Mouse (Mus musculus) urinary bladder, postnatal 36 days (tissue): Measurements from ENCODE around the gene 1110008P14Rik.

Source experiments
- DNase-seq, 2 experiments: peaks; one replicate each; pipeline ENCODE4 v3.0.0; 2022; ENCODE audit warnings: low spot score in 2 of 2, mixed read lengths in 1 of 2

Gene 1110008P14Rik

GRCm38 (mm10) chr2:32342539-32343350, 39.0 kb downstream of the 1110008P14Rik start:
- peak in 1 of 2 experiments; percentile 60 for DNase-seq

GRCm38 (mm10) chr2:32342039-32342438, 39.7 kb downstream of the 1110008P14Rik start:
- no peak for DNase-seq

- DNase-seq: no peak
Observed at GRCm38 (mm10) chr2:32341634-32341939, 40.2 kb downstream of the 1110008P14Rik start.

- DNase-seq: no peak
Observed at GRCm38 (mm10) chr2:32340836-32341633, 40.7 kb downstream of the 1110008P14Rik start.

DNA sequence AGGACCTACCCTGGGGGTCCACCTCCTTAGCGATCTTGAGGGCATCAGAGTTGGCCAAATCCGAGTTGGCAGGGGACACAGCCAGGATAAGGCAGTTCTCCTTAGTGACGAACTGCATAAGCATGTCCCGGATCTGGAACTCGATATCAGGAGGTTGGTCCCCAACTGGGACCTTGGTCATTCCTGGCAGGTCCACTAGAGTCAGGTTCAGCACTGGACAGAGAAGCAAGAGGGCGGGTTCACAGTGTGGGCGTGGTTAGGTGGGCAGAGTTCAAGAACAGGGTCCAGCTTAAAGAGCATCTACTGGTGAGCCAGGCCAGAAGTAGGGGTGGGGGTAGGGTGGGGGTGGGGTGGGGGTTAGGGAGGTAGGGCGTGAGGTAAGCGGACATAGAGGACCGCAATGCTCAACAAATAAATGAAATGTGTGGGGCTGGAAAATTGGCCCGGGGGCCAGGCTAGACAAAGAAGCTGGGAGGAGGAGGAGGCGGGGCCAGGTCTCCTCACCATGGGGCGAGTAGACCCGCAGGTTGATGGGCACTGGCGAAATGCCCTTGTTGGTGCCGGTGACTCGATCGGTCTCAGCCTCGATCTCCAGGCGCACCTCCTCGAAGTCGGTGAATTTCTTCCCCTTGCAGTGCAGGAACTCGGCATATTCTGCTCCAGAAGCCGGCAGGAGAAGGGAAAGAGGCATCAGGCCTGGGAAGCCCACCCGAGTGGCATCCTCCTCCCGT, 41.7 kb downstream of the 1110008P14Rik start:
- DNase-seq: no peak

GRCm38 (mm10) chr2:32335888-32336287, 45.9 kb downstream of the 1110008P14Rik start:
- no peak for DNase-seq

DNA sequence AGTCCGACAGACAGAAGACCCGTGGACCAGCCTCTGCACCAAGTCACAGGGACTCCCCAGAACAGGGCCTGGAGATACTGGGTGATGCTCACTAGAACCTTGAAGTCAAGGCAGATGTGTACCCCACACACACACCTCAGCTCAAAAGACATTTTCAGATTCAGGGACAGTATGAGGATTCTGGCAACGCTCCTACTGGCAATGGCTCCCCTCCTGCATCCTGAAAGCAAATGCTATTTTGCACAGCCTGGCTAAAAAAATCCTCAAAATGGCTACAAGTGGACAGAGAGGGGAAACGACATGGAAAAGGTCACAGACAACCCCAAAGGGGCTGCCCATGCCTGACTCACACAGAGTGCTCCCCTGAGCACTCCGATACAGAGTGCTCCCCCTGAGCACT, 49.6 kb downstream of the 1110008P14Rik start:
- no peak for DNase-seq

DNA sequence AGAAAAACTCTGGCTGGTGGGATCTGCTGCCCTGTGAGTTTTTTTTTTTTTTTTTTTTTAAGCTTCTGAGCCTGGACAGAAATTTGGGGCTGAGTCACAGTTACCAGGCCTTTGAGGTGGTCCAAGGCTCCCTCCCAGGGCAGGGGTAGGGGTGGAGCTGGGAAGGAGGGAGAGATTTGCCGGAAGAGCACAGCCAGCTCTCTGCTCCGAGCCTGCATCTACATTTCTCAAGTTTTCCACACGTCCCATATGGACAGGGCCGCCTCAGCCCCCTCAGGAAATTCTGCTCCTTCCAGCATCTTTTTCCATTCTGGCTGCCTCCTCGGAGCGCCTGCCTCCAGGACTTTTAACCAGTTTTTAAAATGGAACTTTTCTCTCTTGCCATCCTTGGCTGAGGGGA, 52.2 kb downstream of the 1110008P14Rik start:
- no peak for DNase-seq

- DNase-seq: no peak
Observed at GRCm38 (mm10) chr2:32328911-32329460, 52.8 kb downstream of the 1110008P14Rik start.

DNA sequence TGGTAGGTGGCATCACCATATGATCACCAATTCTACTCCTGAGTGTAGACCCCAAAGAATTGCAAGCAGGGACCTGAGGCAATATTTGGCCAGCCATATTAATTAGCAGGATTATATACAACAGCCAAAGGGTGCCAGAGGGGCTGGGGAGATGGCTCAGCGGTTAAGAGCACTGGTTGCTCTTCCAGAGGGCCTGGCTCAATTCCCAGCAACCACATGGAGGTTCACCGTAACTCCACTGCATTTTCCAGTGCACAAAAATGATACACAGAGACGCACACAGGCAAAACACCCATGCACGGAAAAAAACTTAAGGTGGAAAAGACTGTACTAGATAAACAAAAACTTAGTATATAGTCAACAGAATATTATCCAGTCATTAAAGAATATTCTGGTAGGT, 54.5 kb downstream of the 1110008P14Rik start:
- no peak for DNase-seq
